Mouse (Mus musculus): ENCODE measurements at regions not wholly inside any gene's neighbourhood (a gene's known extent, or its start where the extent isn't known, plus 50 kb on each side); places are given as distances from the start of the nearest gene placed in this dataset.

DNA sequence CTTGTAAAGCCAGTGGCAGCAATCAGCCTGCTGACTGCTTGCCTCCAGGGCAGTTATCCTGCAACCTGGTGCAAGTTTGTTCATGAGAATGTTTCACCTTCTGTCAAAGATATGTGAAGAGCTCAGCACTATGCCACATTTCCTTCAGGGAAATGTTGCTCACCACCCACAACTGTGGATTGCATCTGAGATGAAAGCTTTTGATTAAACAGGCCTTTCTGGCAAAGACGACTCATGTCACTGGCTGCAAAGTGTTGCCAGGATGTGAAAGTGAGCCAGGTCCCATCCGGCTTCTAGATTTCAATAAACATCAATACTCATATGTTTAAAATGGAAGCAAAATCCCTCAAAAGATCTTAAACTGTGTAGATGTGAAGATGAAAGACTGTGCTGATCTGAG is 2121.0 kb downstream of the Gm37988 start:
- H3K27me3 ChIP-seq: peaks cover 6% of the 10 kb centered on the region
- in situ Hi-C loops (cut with MboI; ENCODE audit: low pct_unique_long_range_greater_than_20kb): no loop called here
- ChIA-PET CTCF (interaction anchor here (1.3 kb wide), 1 partner anchor 10 kb away, joined by 4 read pairs; no protein-coding TSS in a partner anchor), POLR2A (no interaction called here)
- DNase-seq (ENCODE audit: low read depth, low spot score) (no peak), ATAC-seq (no peak)
- TF ChIP-seq CTCF (IDR thresholded peaks at IDR 0.05): no peak

DNA sequence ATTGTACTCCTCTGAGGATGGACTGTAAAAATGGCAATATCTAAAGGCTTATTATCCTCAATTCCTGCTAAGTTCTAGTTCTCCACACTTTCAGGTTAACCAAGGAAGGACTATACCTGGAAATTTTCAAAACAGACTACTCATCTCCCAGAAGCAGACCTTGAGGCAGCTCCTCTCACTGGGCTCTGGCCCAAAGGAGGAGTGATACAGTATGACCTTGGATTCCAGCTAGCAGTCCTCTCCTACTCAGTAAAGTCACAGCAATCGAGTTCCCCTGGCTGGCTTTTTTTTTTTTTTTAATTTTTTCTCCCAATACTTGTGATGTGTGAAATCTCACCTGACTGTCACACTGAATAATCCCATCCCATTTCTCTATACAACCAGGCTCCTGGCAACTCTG is 2124.2 kb downstream of the Gm37988 start:
- ChIA-PET POLR2A (no interaction called here), CTCF (no interaction called here)
- TF ChIP-seq CTCF (IDR thresholded peaks at IDR 0.05): no peak
- DNase-seq (ENCODE audit: low read depth, low spot score) (no peak), ATAC-seq (no peak)
- in situ Hi-C loops (cut with MboI; ENCODE audit: low pct_unique_long_range_greater_than_20kb): no loop called here
- peaks cover 3% of the 10 kb centered on the region for H3K27me3 ChIP-seq

DNA sequence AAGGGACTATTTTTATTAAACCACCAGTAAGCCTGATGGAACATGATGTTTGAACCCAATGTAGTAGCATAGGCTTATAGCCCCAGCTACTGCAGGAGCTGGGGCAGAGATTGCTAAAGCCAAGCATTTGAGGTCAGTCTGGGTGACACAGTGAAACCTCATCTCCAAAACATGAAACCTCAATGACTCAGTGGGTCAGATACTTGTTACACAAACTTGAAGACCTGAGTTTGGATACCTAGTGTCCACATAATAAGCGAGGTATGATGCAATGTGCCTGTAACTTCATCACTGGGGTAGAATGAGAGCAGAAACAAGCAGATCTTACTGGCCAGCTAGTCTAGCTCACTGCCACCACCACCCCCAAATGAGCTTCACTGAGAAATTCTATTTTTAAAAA is 2162.1 kb downstream of the Gm37988 start:
- no peak for TF ChIP-seq CTCF (IDR thresholded peaks at IDR 0.05)
- CTCF ChIA-PET: no interaction called here
- in situ Hi-C loops (cut with MboI; ENCODE audit: low pct_unique_long_range_greater_than_20kb): no loop called here
- DNase-seq (ENCODE audit: low read depth, low spot score) (no peak), ATAC-seq (no peak)
- H3K27me3 ChIP-seq: no peaks in the 10 kb centered on the region
- POLR2A ChIA-PET: no interaction called here

DNA sequence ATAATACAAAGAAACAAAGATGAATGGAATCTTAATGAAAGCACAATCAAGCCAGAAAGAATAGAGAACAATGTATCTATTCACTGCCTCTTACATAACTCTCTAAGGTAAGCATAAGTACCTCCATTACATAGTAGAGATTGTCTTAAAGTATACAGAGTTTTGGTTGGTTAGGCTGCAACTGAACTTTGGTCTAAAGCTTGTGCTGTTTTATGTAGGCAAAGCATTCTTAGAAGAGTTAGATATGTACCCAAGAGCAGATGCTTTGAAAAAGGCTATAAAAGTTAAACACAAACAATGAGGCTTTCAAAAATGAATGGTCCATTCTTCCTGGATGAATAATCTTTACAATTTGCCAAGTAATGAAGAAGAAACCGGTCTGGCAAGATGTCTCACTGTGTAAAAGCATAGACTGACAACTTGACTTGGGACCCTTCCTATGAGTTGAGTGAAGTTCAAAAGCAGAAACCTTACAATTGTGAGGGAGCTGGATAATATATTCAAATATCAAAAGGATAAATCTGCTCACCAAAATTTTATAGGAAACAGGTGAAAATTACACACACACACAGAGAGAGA is 2166.1 kb downstream of the Gm37988 start:
- DNase-seq (ENCODE audit: low read depth, low spot score) (no peak), ATAC-seq (no peak)
- in situ Hi-C loops (cut with MboI; ENCODE audit: low pct_unique_long_range_greater_than_20kb): no loop called here
- TF ChIP-seq CTCF (IDR thresholded peaks at IDR 0.05): no peak
- ChIA-PET CTCF (no interaction called here), POLR2A (no interaction called here)
- peaks cover 10% of the 10 kb centered on the region for H3K27me3 ChIP-seq

DNA sequence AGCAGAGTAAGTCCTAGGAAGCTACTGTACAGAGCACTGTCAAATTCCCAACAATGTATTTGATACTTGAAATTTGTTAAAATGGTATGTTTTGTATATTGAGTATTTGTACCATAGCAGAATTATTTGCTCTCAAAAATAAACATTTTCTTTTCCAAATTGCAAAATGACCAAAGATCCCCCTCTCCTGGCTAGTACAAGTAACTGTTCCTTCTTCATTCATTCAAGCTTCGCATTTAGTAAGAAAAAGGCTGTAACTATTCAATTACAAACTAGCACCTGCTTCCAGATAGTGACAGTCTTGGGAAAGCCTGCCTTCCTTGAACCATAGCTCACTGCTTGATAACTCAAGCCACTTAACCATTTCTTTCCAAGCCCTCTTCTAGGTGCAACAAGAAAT is 2171.9 kb downstream of the Gm37988 start:
- ATAC-seq: no peak
- DNase-seq (ENCODE audit: low read depth, low spot score): no peak
- ChIA-PET POLR2A (no interaction called here), CTCF (no interaction called here)
- H3K27me3 ChIP-seq: peaks cover 10% of the 10 kb centered on the region
- in situ Hi-C loops (cut with MboI; ENCODE audit: low pct_unique_long_range_greater_than_20kb): no loop called here
- TF ChIP-seq CTCF (IDR thresholded peaks at IDR 0.05): no peak

DNA sequence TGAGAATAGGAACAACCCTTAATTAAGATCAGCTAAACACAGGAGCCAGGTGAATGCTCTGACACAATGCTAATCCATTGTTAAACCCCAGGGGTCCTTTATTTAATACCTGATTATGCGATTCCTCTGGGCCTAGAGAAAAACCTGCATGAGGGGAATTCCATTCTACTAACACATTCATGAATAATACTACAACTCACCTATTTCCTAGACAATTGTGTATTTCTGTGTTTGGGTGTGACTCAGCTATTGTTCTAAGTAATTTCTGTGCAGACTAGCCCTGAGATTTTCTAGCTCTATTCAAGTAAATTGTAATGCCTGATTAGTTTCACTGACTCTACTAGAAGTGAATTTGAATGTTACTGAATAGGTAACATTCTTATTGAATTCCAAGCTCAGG is 2176.5 kb downstream of the Gm37988 start:
- no peaks in the 10 kb centered on the region for H3K27me3 ChIP-seq
- TF ChIP-seq CTCF (IDR thresholded peaks at IDR 0.05): no peak
- no peak for DNase-seq (ENCODE audit: low read depth, low spot score)
- in situ Hi-C loops (cut with MboI; ENCODE audit: low pct_unique_long_range_greater_than_20kb): no loop called here
- ATAC-seq: no peak
- ChIA-PET POLR2A (no interaction called here), CTCF (no interaction called here)

DNA sequence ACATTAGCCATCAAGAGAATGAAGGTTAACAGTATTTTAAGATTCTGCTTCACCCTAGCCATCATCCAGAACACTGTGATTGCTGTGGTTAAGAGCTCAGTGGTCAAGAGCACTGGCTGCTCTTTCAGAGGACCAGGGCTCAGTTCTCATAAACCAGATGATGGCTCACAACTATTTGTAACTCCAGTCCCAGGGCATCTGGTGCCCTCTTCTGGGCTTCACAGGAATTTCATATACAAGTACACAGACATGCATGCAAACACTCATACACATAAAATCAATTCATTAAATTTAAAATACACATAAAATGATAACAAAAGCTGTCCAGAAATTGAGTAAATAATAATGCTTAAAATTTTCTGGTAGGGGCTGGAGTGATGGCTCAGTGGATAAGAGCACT is 2189.9 kb downstream of the Gm37988 start:
- in situ Hi-C loops (cut with MboI; ENCODE audit: low pct_unique_long_range_greater_than_20kb): no loop called here
- DNase-seq (ENCODE audit: low read depth, low spot score): no peak

DNA sequence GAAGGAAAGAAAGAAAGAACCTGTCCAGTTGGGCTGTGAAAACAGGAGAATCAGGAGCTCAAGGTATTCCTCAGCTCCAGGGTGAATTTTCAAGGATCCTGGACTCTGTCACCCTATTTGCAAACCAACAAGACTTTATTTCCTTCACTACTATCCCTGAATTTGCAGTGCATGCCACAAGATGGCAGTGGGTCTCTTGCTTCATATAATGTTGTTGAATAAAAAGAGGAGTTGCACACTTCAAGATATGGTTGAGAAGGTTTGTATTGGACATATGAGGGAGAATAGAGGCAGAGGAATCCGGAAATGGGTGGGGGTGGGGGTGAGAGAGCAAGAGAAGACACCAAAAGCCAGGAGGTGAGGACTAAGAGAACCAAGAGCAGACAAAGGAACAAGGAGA is 2202.5 kb downstream of the Gm37988 start:
- ChIA-PET POLR2A (no interaction called here), CTCF (no interaction called here)
- peaks cover 4% of the 10 kb centered on the region for H3K27me3 ChIP-seq
- TF ChIP-seq CTCF (IDR thresholded peaks at IDR 0.05): peak; percentile 25
- DNase-seq (ENCODE audit: low read depth, low spot score) (no peak), ATAC-seq (no peak)
- in situ Hi-C loops (cut with MboI; ENCODE audit: low pct_unique_long_range_greater_than_20kb): loop anchor here (25.0 kb wide), 1 partner anchor 127 kb away; no protein-coding TSS in a partner anchor

More for the DNA sequence above, 2189.9 kb downstream of the Gm37988 start:
- no peak for ATAC-seq
- POLR2A ChIA-PET: no interaction called here
- TF ChIP-seq CTCF (IDR thresholded peaks at IDR 0.05): peak; percentile 47
- H3K27me3 ChIP-seq: no peaks in the 10 kb centered on the region
- CTCF ChIA-PET: interaction anchor here (0.7 kb wide), 1 partner anchor 28 kb away, joined by 3 read pairs; no protein-coding TSS in a partner anchor
